Mouse (Mus musculus) midbrain, postnatal 0 days (tissue): Measurements from ENCODE around the gene Serpinb3c. TPM values are rescaled to one million over a fixed set of nuclear protein-coding genes. Genes with fewer than 3 reads are reported as not detected.
"Not testable (repeated sequence)": the region's sequence is repeated elsewhere in the genome, so short reads cannot be mapped to it uniquely, and the experiment has no call there.

ENCODE experiments used
- ATAC-seq: fragments of 200-750 bp; cut with Nextera tagmentation; 2 replicates; pipeline ENCODE4 v1.8.0; 2017; ENCODE audit warnings: moderate number of reproducible peaks, mild to moderate bottlenecking, moderate TSS enrichment, moderate library complexity; ENCODE audit not compliant: low FRiP score
- DNase-seq: peaks from one replicate; pipeline ENCODE4 v3.0.0-alpha.2; 2015; ENCODE audit warnings: low spot score
- H3K27ac ChIP-seq: fragments of 300-500 bp; sonication (generic); 2 replicates; pipeline ENCODE4 v1.5.1; 2014; ENCODE audit warnings: low read depth, mild to moderate bottlenecking, low read length, mixed read lengths
- H3K27me3 ChIP-seq: fragments of 300-500 bp; sonication (generic); 2 replicates; pipeline ENCODE4 v1.6.1; 2014; ENCODE audit warnings: low read length, control low read depth, mixed read lengths; ENCODE audit not compliant: insufficient read depth
- H3K36me3 ChIP-seq: fragments of 300-500 bp; sonication (generic); 2 replicates; pipeline ENCODE4 v1.6.1; 2014; ENCODE audit warnings: low read length, control low read depth, mixed read lengths; ENCODE audit not compliant: insufficient read depth
- H3K4me1 ChIP-seq: fragments of 300-500 bp; sonication (generic); 2 replicates; pipeline ENCODE4 v1.6.1; 2014; ENCODE audit warnings: mild to moderate bottlenecking, control low read depth, antibody characterized with exemption, low read length, mixed read lengths; ENCODE audit not compliant: insufficient read depth
- H3K4me2 ChIP-seq: fragments of 300-500 bp; sonication (generic); 2 replicates; pipeline ENCODE4 v1.6.1; 2014; ENCODE audit warnings: low read depth, mild to moderate bottlenecking, low read length, mixed read lengths; ENCODE audit not compliant: poor library complexity, severe bottlenecking
- H3K4me3 ChIP-seq: fragments of 300-500 bp; sonication (generic); 2 replicates; pipeline ENCODE4 v1.5.1; 2014; ENCODE audit warnings: low read depth, mild to moderate bottlenecking, low read length, moderate library complexity
- H3K9ac ChIP-seq: fragments of 300-500 bp; sonication (generic); replicated peaks from 2 replicates; pipeline ENCODE4 v1.6.1; 2014; ENCODE audit warnings: mild to moderate bottlenecking, low read length, moderate library complexity, mixed read lengths; ENCODE audit not compliant: poor library complexity, severe bottlenecking
- H3K9me3 ChIP-seq: fragments of 300-500 bp; sonication (generic); 2 replicates; pipeline ENCODE4 v1.6.1; 2016; ENCODE audit warnings: low read length, control low read depth
- CTCF ChIP-seq: IDR thresholded peaks from 2 replicates; pipeline ENCODE4 v1.5.1; 2016; ENCODE audit warnings: antibody characterized with exemption, mild to moderate bottlenecking
- WGBS: fragments of 180-500 bp; shearing (Covaris S2); extraction: QIAGEN DNeasy Blood & Tissue Kit; methylation state at CpG from one replicate; pipeline ENCODE4 v1.1.7; 2014; 5-methylcytosine and 5-hydroxymethylcytosine counted together
- polyA plus RNA-seq: library from polyadenylated mRNA; unstranded; fragments of >200 nt; fragmentation: Nextera tagmentation; extraction: Ambion mirVana; gene quantifications from 2 replicates; pipeline ENCODE4 v1.2.1, GENCODE M21; 2015
- total RNA-seq: library from RNA; depleted of rRNA; stranded (reverse); fragments of >200 nt; gene quantifications from 2 replicates; pipeline ENCODE4 v1.2.3, GENCODE M21; 2014; rRNA removed

Gene Serpinb3c
- total RNA-seq (0.11 TPM in 1 of 2 replicates, not detected in the other), polyA plus RNA-seq (not detected in 2 replicates)

GRCm38 (mm10) chr1:107278261-107278660 is at the start of gene Serpinb3c, which contains the start of gene Serpinb3b:
Gene Serpinb3c, minus strand, starts transcription at chr1:107278371.
Gene Serpinb3b, minus strand, starts transcription at chr1:107278361.
- not testable (repeated sequence) for H3K27me3 ChIP-seq, H3K4me1 ChIP-seq, H3K27ac ChIP-seq, H3K9ac ChIP-seq, ATAC-seq, DNase-seq, H3K4me3 ChIP-seq, H3K9me3 ChIP-seq, H3K36me3 ChIP-seq, H3K4me2 ChIP-seq

GRCm38 (mm10) chr1:107243170-107243569 is 35.0 kb downstream of the Serpinb3c start:
- H3K4me3 ChIP-seq, H3K9ac ChIP-seq, H3K36me3 ChIP-seq, H3K27ac ChIP-seq, DNase-seq, H3K27me3 ChIP-seq, H3K4me1 ChIP-seq, H3K9me3 ChIP-seq, H3K4me2 ChIP-seq: not testable (repeated sequence)
- TF ChIP-seq CTCF, result peak; percentile 73
- 0 out of 2 replicates have a peak, but pooled peaks have one; percentile 38 for ATAC-seq
- 49% methylated on average over 3 of the region's 3 CpGs for WGBS

Other genes starting within 250 kb of the Serpinb3c start
- gene Serpinb3a, start 226.1 kb downstream of the Serpinb3c start, total RNA-seq, result 0.60 TPM in 1 of 2 replicates, not detected in the other
- gene Serpinb3a, start 226.1 kb downstream of the Serpinb3c start, polyA plus RNA-seq, result not detected in 2 replicates
- gene Serpinb3d, start 194.9 kb downstream of the Serpinb3c start, total RNA-seq, result not detected in 2 replicates
- not detected in 2 replicates for gene Serpinb3d, start 194.9 kb downstream of the Serpinb3c start, polyA plus RNA-seq
- not detected in 2 replicates for gene Serpinb3b, start within 50 bp of the Serpinb3c start, total RNA-seq
- not detected in 2 replicates for gene Serpinb3b, start within 50 bp of the Serpinb3c start, polyA plus RNA-seq
- gene Serpinb11, start 82.8 kb upstream of the Serpinb3c start, total RNA-seq, result not detected in 2 replicates
- not detected in 2 replicates for gene Serpinb11, start 82.8 kb upstream of the Serpinb3c start, polyA plus RNA-seq
- gene Serpinb7, start 121.3 kb upstream of the Serpinb3c start, total RNA-seq, result not detected in 2 replicates
- gene Serpinb7, start 121.3 kb upstream of the Serpinb3c start, polyA plus RNA-seq, result not detected in 2 replicates
- 0.22 TPM in 1 of 2 replicates, not detected in the other for gene Serpinb2, start 233.1 kb upstream of the Serpinb3c start, total RNA-seq
- gene Serpinb2, start 233.1 kb upstream of the Serpinb3c start, polyA plus RNA-seq, result 0.07 and 0.22 TPM in 2 replicates